Mouse (Mus musculus) liver, adult (tissue): ENCODE data around the gene Abca17.
A peak's percentile ranks its signal among the peaks of the same experiment; 100 is the strongest.

Experiments
- GATA4 ChIP-seq: IDR thresholded peaks from 2 replicates; pipeline ENCODE4 v1.6.1; 2014; ENCODE audit warnings: mild to moderate bottlenecking, low read length; ENCODE audit not compliant: insufficient replicate concordance

Gene Abca17

DNA sequence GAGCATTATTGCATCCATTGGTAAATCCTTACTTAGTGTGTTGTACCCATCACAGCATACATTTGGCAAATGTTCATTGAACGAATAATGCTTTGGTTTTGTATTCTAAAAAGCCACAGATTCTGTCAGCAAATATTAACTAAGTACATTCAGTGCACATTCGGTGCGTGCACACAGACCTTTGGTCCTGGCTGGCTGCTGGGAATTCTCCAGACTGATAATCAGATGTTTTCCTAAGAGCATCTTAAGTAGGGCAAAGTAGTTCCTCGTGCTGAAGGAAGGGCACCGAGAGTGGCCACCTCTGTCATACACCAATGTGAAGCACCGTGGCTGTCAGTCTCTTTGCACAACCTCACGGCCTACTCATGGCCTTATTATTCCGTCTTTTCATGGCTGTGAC, 8.1 kb upstream of the Abca17 start:
- TF ChIP-seq GATA4, result no peak

DNA sequence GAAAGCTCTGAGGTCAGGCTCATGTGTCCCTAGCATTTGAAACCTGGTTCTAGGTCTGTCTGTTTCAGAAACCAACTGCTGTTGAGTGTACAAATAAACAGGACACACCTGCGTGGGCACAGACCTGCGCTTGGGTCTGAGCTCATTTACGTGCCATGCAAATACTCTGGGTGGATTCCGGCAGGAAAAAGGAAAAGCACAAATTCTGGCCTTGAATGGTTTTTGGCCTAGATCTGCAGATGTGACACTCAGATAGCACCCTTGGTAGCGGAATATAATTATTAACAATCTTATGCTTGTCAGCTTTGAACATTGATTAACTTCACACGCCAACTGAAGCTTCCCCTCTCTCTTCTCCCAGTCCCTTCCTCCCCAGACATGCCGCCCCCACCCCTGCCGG, 4.4 kb upstream of the Abca17 start:
- TF ChIP-seq GATA4, result peak; percentile 87

- no peak for TF ChIP-seq GATA4
These were observed 3.1 kb upstream of the Abca17 start for GRCm38 (mm10) chr17:24353960-24354359.

DNA sequence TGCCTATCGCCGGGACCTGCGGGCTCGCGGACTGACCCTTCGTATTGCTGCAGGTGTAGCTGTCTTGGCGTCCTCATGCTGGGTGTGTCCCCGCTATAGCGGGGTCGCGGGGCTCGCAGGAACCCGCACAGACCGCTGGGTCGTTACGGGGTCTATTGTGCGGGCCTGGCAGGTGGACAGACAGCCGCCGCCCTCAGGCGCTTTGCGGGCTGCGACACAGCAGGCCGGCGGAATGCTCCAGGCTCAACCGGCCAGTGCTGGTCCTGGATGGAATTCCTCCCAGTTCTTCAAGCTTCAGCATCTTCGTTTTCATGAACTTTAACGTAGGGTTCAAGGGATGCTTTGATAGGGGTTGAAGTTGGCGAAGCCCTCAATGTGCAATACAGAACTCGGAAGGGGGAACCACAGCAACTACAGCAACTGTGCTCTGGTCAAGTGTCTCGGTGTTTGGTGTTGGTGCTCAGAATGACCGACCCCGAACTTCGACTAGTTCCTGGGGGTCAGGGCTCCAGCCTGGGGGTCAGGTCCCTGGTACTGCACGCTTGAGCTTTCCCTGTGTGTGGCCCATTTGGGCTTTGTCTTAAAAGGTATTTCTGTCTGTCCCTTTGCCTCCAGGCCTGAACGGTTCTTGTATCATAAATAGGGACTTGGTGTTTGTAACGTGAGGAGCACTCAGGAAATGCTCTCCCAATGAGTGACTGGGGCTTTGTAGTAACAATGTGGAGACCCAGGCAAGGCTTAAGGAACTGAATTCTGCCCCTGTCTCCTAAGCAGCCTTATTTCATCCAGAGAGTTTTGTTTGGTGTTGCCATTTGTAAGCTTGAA, 1.7 kb upstream of the Abca17 start:
- TF ChIP-seq GATA4, result no peak

DNA sequence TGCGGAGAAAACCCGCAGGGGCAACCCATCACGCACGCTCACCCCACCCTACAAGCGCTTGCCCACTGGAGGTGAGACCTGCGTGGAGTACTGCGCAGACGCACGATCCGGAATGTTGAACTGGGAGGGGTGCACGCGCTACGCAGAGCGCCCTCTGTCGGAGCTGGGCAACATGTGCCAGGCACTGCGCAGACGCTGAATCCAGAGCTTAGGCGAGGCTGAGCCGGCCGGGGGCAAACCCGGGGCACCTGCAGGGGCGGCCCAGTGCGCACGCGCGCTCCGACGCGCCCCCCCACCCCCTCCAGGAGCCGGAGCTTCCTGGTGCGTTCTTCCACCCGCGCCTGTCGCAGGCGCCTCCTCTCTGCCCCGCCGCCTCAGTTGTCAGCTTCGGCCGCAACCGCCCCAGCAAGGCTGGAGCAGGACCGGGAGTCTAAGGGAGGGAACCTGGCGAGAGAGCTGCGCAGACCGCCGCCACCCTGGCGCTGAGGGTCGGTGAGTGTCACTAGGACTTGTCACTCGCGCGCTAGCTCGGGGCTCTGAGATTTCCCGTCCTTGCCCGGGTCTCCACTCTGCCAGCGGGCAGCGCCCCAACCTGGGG, 991 bp upstream of the Abca17 start, which contains the start of gene Abca3:
Gene Abca3, plus strand, starts transcription at position 191 of the 598 bp plus-strand sequence.
- TF ChIP-seq GATA4, result peak; percentile 20; the same call in 1 of the 2 replicates

- TF ChIP-seq GATA4, result no peak
These were observed 1.7 kb downstream of the Abca17 start for GRCm38 (mm10) chr17:24349176-24349575.

DNA sequence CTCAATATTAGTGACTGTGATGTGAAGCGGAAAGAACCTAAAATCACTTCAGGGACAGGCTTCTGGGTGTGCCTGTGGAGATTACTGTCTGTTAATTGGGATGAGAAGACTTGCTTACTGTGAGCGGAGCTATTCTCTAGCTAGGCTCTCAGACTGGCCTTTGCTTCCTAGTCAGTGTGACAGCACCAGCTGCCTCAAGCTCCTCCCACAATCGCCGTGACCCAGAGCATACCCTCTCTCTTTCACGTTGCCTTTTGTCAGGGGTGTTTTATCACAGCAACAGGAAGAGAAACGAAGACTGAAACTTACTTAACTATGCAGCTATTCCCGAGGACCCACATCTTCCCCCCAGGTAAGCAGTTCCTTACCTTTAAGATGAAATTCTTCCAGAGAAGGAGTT, 4.0 kb downstream of the Abca17 start:
- no peak for TF ChIP-seq GATA4

DNA sequence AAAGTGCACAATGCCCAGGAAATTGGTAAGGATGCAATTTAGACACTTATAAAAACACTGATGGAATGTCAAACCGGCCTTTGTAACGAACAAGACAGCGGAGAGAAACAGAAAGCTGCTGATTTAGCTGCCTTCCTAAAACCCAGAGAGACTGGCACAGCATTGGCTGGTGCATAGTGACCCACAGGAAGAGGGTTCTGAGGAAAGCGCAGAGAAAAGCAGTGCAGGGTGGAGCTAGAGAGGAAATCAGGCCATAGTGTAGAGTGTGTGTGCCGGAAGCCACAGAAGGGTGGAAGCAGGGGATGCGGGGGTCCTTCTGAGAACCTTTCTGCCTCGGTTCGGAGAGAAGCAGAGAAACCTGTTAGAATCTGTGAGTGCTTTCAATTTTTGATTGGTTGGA, 6.2 kb downstream of the Abca17 start:
- TF ChIP-seq GATA4, result no peak

- no peak for TF ChIP-seq GATA4
These were observed 23.2 kb downstream of the Abca17 start for GRCm38 (mm10) chr17:24327656-24328055.

DNA sequence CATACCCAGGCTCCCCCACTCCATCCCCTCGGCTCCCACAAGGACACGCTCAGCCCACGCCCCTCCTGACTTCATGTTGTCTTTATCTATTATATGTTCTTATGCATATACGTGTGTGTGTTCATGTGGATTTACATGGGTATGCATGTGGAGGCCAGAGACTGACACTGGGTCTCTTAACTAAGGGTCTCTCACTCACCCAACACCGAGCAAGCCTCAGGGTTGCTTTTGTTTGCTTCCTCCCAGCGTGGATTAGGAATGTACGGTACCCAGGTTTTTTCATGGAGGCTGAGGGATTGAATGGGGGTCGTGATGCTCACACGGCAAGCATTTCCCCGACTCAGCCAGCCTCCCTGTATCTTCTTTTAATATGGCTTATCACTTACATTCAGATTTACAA, 25.8 kb downstream of the Abca17 start:
- TF ChIP-seq GATA4, result no peak

DNA sequence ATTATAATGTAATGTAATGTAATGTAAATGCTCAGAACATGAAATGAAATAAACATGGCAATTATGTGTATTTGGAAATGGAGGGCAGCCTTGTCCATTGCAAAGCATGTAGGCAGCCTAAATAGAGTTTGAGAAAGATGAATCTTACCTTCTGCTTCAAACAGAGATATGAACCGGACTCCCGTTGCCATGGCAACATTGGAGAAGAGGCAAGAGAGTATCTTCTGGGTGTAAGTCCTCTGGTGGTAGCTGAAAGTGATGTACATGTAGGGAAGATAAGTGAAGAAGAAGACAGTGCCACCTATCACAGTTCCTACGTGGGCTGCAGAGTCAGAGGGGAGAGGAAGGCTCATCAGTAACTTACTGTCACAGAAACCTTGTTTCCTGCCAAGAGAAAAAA, 30.0 kb downstream of the Abca17 start:
- no peak for TF ChIP-seq GATA4

- TF ChIP-seq GATA4, result no peak
These were observed 43.4 kb downstream of the Abca17 start for GRCm38 (mm10) chr17:24307500-24307899.

DNA sequence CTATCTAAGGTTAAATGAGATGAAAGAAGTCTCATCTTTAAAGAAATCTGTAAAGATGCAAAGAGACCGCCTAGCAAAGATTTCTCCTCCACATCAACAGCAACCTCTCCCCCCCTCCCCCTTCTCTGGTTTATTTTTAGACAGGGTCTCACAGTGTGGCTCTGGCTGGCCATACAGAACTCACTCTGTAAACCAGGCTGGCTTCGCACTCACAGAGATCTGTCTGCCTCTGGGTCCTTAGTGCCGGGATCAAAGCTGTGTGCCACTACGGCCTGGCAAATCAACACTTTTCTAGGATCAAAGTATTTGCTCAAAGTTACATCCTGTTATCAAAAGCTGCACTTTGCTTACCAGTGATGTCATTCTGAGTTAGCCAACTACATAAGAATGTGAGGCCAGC, 50.2 kb downstream of the Abca17 start:
- TF ChIP-seq GATA4, result no peak

DNA sequence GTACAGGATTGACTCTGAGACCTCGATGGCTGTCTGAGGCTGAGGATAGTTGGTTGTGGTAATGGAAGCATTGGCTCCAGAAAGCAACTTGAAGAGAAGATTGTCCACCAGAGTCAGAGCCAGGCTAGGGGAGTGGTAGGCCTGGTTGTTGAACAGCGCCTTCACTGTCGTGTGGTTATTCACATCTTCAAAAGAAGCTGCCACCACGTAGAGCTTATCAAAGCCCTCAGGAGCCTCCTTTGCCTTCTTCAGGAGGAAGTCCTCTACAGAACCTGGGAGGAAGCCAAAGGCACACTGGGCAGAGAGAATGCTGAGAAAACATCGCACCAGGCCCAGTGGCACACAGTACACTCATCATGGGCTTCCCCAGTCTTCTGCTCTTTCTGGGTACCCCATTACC, 61.5 kb downstream of the Abca17 start:
- no peak for TF ChIP-seq GATA4

DNA sequence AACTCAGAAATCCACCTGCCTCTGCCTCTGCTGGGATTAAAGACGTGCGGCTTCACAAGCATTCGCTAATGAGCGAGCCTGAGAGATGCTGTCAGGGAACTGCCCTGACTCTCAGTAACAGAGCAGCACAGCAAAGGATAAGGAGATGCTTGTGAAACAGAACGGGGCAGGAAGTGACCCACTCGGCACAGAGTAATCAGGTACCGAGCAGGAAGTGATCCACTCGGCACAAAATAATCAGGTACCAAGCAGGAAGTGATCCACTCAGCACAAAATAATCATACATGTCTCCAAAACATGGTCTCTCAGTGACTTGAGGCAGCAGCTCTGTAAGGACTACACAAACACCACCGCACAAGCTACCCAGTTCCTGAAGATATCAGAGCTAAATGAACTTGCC, 62.4 kb downstream of the Abca17 start:
- TF ChIP-seq GATA4, result no peak

DNA sequence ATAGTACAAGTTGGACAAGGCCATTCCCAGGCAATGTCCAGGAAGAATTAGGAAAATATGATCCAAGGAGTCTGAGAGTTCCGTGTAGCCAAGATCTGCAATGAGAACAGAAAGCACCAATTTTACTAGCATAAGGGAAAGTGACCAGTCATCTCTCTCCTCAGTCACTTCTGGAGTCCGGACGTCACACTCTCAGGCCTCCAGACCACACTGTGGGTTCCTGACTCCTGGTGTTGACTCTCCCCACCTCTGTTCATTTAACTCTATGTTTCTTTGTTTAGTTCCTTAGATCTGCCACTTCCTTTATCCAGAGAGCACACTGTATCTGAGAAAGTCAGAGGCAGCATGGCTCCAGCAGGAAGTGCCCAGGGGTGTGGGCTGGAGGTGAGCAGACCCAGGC, 65.2 kb downstream of the Abca17 start:
- TF ChIP-seq GATA4, result no peak

GRCm38 (mm10) chr17:24283266-24283818, 67.5 kb downstream of the Abca17 start:
- TF ChIP-seq GATA4, result no peak

DNA sequence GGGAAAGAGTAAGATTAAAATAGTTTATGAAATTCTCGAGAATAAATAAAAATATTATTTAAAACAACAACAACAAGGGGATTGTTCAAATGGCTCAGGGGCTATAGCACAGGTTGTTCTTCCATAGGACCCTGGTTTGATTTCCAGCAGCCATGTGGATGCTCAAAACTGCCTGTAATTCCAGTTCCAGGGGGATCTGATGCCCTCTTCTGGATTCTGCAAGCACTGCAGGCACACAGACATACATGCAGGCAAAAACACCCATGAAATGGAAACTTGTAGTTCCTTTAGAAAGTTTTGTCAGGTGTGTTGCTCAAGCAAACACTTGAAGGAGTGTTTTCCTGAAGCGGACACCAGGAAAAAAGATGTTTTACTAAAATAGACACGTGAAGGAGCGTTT, 68.2 kb downstream of the Abca17 start:
- no peak for TF ChIP-seq GATA4
